Comparison of ENCODE assay signal across 8 mouse cellular contexts in the genomic region with DNA sequence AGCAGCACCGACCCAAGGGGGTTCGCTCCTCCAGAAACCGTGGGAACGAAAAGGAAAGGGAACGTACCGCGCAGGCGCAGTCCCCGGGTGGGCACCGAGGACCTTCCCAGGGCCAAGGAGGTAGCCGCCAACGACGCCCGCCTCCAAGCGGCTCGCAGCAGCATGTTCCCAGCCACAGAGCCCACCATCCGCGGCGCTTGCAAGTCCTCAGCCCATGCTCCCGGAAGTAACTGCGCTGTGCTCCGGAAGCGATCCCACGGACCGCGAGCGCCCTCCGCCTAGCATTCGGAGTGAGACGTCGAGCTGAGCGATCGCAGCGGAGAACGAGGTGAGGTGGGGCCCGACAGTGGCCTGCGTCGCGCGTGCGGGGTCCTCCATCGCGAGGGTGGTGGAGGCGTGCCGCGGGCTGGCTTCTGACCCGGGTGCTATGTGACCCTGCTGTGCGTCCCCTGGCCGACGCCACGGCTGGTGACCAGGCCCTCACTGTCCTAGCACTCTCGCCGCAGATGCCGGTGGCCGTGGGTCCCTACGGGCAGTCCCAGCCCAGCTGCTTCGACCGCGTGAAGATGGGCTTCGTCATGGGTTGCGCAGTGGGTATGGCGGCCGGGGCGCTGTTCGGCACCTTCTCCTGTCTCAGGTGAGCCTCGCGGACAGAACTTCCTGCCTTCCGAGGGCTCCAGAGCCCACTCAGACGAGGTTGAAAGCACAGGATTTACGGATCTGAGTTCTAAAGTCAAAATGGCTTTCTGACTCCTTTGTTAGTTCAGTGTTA. TPM values are rescaled to one million over a fixed set of nuclear protein-coding genes. Genes with fewer than 3 reads are reported as not detected.
DNase-seq lines count a peak whose midpoint lies in the region; ATAC-seq lines count a peak whose summit lies in the region.

TSS of gene Romo1 (plus strand) at position 87 of the 772 bp plus-strand sequence.
TSS of gene Nfs1 (minus strand) at position 234 of the 772 bp plus-strand sequence.

- no peaks in the 10 kb centered on the region for H3K27me3 ChIP-seq in megakaryocyte, embryonic 14.5 days (replicated peaks)

- peaks cover 56% of the 10 kb centered on the region for H3K36me3 ChIP-seq in megakaryocyte, embryonic 14.5 days (replicated peaks; ENCODE audit: low read length)

- peak; percentile 96 for ATAC-seq in common myeloid progenitor, adult 5-6 weeks (replicated peaks; ENCODE audit: low read depth, poor library complexity, severe bottlenecking)

- H3K4me1 ChIP-seq in megakaryocyte, embryonic 14.5 days, result peaks cover 37% of the 10 kb centered on the region

- 0 out of 2 replicates have a peak, but pooled peaks cover 3% of the 10 kb centered on the region for H3K9me3 ChIP-seq in megakaryocyte, embryonic 14.5 days

- DNase-seq in ZHBTc4 (ENCODE audit: low read depth, low spot score), result peak; percentile 96
- DNase-seq in gastrocnemius, adult 8-10 months (ENCODE audit: low spot score in 2 of 2), result peak; percentile 78 to 84
- peak; percentile 82 for DNase-seq in hindlimb bud, embryonic 11.5 days (ENCODE audit: extremely low spot score, low read depth, low spot score)
- peak; percentile 88 to 89 for DNase-seq in left cerebral cortex, adult 8-10 months (ENCODE audit: low spot score in 2 of 2)
- DNase-seq in right cerebral cortex, postnatal 10 days (ENCODE audit: low spot score in 2 of 2), result peak; percentile 98
- DNase-seq in urinary bladder, postnatal 25 days (ENCODE audit: low spot score), result peak; percentile 85

- H3K4me3 ChIP-seq in megakaryocyte, embryonic 14.5 days (replicated peaks), result peak within 1 kb of the TSS; percentile 92

RNA-seq across cellular contexts. Expression of gene Romo1, which starts in this region (rescaled TPM):
- 15.8 and 28.5 TPM in 2 replicates for total RNA-seq in common myeloid progenitor, adult 5-6 weeks (2017)
- 100 to 1,000 TPM; 192 to 289 (median 265) TPM for total RNA-seq in gastrocnemius, adult 8-10 months (2022)
- 100 to 1,000 TPM; 115 to 163 (median 132) TPM for total RNA-seq in left cerebral cortex, adult 8-10 months (2022)
- polyA plus RNA-seq in megakaryocyte, embryonic 14.5 days (2012; ENCODE audit: insufficient read depth, low replicate concordance), result 248 and 453 TPM in 2 replicates

RNA-seq across cellular contexts. Expression of gene Nfs1, which starts in this region (rescaled TPM):
- 43.2 and 47.0 TPM in 2 replicates for total RNA-seq in common myeloid progenitor, adult 5-6 weeks (2017)
- total RNA-seq in gastrocnemius, adult 8-10 months (2022), result 10 to 100 TPM; 85.7 to 90.2 (median 88.3) TPM
- total RNA-seq in left cerebral cortex, adult 8-10 months (2022), result 10 to 100 TPM; 40.8 to 43.5 (median 42.8) TPM
- polyA plus RNA-seq in megakaryocyte, embryonic 14.5 days (2012; ENCODE audit: insufficient read depth, low replicate concordance), result 5.4 and 12.7 TPM in 2 replicates

Comparison
In these comparisons a context has a peak if more than half of its experiments do, and no peak if none do; other contexts are left out.
1. Peak in every context shown above with its lines: DNase-seq, ATAC-seq and H3K4me3 ChIP-seq.